Mouse (Mus musculus): Measurements from ENCODE around the gene Rsu1. TPM values are rescaled to one million over a fixed set of nuclear protein-coding genes. Genes with fewer than 3 reads are reported as not detected.
"Not testable (repeated sequence)": the region's sequence is repeated elsewhere in the genome, so short reads cannot be mapped to it uniquely, and the experiment has no call there.

The Rsu1 gene
- polyA plus RNA-seq, 1 experiment from 2014 or later, result 109 TPM

DNA sequence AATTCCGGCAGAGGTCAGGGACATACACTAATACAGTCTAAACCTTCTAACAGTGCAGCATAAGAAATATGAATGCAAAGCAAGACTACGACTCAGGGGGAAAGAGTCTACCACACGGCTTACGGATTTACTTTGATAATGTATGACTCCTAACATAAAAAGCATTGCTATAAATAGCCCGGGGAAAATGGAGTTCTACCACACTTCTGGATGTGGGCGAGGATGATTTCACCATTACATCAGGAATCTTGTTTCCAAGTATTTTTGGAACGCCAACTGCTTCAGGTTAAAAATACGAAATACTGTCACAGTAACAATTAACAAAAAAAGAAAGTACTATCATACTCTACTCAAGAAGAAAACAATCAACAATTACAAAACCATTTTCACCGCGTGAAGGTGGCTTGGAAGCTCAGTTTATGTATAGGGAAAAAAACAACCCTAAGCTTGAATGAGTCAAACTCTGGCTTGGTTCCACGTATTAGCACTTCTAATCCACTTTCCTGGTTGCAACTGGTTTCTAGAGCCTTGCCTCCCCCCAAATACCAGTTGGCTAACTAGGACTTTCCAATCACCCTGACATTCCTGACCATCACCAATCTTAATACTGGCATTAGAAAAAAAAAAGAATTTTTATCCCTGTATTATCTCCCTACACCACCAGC lies 82.3 kb downstream of the Rsu1 start:
- no peaks in the 10 kb centered on the region for H3K36me3 ChIP-seq
- no peak overlapping the region for H3K4me2 ChIP-seq
- ATAC-seq (ENCODE audit: insufficient number of reproducible peaks, insufficient read depth, low FRiP score, low TSS enrichment, low read depth), result no peak
- H3K4me1 ChIP-seq (replicated peaks), result no peaks in the 10 kb centered on the region
- H3K9ac ChIP-seq (replicated peaks), result no peak overlapping the region
- no peaks in the 10 kb centered on the region for H3K27me3 ChIP-seq
- H3K4me3 ChIP-seq (replicated peaks), result no peak overlapping the region
- WGBS, result 92% methylated on average over 11 of the region's 11 CpGs
- H3K9me3 ChIP-seq, result no peaks in the 10 kb centered on the region
- no peak overlapping the region for H3K27ac ChIP-seq

DNA sequence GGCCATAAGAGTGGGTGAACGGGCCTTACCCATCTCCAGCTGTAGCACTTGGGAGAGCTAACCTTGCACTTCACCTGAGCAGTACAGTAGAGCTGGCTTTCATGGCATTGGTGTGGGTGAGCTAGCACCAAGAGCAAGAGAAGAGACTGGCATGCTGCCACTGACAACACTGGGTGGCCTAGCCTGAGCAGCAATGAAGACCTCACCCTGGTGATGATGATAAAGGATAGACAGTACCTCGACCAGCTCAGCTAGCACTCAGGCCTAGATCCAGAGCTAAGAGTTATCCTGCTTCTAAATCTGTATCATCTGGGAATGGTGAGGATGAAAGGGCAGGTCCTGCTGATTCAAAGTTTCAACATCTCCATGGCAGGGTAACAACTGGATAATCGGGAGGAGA lies 88.1 kb downstream of the Rsu1 start:
- ATAC-seq (ENCODE audit: insufficient number of reproducible peaks, insufficient read depth, low FRiP score, low TSS enrichment, low read depth), result no peak
- no peaks in the 10 kb centered on the region for H3K4me1 ChIP-seq (replicated peaks)

DNA sequence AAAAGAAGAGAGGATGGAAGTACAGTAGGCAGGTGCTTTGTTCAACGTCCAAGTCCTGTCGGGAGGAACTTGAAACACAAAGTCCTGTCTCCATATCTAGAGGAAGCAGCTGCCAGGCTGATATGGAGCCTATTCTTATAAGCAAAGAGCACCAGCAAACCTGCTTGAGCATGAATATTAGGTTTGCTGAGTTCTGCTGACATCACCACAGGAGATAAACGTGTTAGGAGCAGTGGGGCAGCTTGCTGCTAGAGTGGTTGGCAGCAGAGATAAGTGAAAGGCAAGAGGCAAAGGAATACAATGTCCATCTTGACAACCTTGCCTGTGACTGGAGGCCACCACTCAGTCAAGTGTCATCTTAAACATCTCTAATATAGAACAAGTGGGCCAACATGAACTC lies 89.3 kb downstream of the Rsu1 start:
- not testable (repeated sequence) for H3K9me3 ChIP-seq; H3K9ac ChIP-seq (replicated peaks); H3K4me1 ChIP-seq (replicated peaks); ATAC-seq (ENCODE audit: insufficient number of reproducible peaks, insufficient read depth, low FRiP score, low TSS enrichment, low read depth); H3K27me3 ChIP-seq; H3K27ac ChIP-seq; H3K4me3 ChIP-seq (replicated peaks); H3K36me3 ChIP-seq; H3K4me2 ChIP-seq
- WGBS, result no CpG with 5 or more reads among the region's 3 CpGs

More for the DNA sequence above, 88.1 kb downstream of the Rsu1 start:
- no peaks in the 10 kb centered on the region for H3K9me3 ChIP-seq
- H3K27ac ChIP-seq, result no peak overlapping the region
- no peak overlapping the region for H3K9ac ChIP-seq (replicated peaks)
- peaks cover 4% of the 10 kb centered on the region; the same call in 1 of the 2 replicates for H3K36me3 ChIP-seq
- H3K27me3 ChIP-seq, result no peaks in the 10 kb centered on the region
- no peak overlapping the region for H3K4me3 ChIP-seq (replicated peaks)
- H3K4me2 ChIP-seq, result no peak overlapping the region
- WGBS, result 91% methylated on average over 3 of the region's 3 CpGs

DNA sequence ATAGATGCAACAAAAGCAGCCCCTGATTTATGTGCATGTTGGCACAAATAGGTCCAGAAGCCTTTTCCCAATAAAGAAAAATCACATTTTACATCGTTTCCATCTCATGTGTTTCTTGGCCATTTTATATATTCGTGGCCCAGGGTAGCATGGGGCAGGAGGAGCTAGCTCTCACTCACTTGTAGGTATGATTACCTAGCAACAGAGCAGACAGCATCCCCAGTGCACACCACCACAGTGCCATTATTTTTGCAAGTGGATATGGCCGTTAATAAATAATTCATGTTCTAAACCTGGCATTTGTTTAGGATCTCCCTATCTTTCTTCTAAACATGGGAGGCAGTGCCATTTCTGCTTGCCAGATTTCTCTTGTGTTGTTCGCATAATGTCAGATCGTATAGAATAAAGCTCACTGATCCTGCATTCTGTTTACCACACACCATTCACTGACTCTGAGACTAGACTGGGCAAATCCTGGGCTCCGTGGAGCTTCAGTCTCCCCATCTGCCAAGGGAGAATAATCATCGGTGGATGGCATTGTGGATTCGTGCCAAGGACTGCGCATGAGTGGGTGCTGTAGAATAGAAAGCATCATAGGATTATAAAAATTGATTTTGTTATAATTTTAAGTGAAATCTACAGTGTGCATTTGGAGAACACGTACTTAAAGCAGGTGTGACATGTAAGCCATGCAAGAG lies 93.4 kb downstream of the Rsu1 start:
- Histone ChIP-seq H3K36me3 (no peaks in the 10 kb centered on the region), H3K4me1 (replicated peaks) (peaks cover 7% of the 10 kb centered on the region; the same call in 1 of the 2 replicates), H3K27me3 (no peaks in the 10 kb centered on the region), H3K4me2 (no peak overlapping the region), H3K9ac (replicated peaks) (no peak overlapping the region), H3K9me3 (no peaks in the 10 kb centered on the region), H3K4me3 (replicated peaks) (no peak overlapping the region), H3K27ac (no peak overlapping the region)
- ATAC-seq (ENCODE audit: insufficient number of reproducible peaks, insufficient read depth, low FRiP score, low TSS enrichment, low read depth), result no peak
- 91% methylated on average over 10 of the region's 10 CpGs for WGBS

DNA sequence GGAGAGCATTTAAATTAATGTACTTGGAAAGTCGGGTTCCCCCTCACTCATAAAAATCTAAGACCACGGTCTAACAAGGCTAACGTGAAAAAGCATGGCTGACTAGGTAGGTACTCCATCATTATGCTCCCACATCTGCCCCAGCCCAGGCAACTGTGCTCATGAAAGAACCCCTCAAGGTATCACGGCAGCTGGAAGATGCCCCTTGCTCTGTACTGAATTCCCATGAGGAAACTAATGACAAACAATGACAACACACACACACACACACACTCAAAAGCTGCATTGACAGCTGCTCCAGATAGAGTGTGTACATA lies 95.0 kb downstream of the Rsu1 start:
- no peak overlapping the region for H3K4me2 ChIP-seq
- H3K27me3 ChIP-seq, result no peaks in the 10 kb centered on the region
- H3K4me3 ChIP-seq (replicated peaks), result no peak overlapping the region
- H3K9me3 ChIP-seq, result no peaks in the 10 kb centered on the region
- no peak for ATAC-seq (ENCODE audit: insufficient number of reproducible peaks, insufficient read depth, low FRiP score, low TSS enrichment, low read depth)
- WGBS, result 40% methylated on average over 4 of the region's 4 CpGs
- H3K9ac ChIP-seq (replicated peaks), result no peak overlapping the region
- H3K27ac ChIP-seq, result no peak overlapping the region
- no peaks in the 10 kb centered on the region for H3K36me3 ChIP-seq
- H3K4me1 ChIP-seq (replicated peaks), result peaks cover 7% of the 10 kb centered on the region; the same call in 1 of the 2 replicates

DNA sequence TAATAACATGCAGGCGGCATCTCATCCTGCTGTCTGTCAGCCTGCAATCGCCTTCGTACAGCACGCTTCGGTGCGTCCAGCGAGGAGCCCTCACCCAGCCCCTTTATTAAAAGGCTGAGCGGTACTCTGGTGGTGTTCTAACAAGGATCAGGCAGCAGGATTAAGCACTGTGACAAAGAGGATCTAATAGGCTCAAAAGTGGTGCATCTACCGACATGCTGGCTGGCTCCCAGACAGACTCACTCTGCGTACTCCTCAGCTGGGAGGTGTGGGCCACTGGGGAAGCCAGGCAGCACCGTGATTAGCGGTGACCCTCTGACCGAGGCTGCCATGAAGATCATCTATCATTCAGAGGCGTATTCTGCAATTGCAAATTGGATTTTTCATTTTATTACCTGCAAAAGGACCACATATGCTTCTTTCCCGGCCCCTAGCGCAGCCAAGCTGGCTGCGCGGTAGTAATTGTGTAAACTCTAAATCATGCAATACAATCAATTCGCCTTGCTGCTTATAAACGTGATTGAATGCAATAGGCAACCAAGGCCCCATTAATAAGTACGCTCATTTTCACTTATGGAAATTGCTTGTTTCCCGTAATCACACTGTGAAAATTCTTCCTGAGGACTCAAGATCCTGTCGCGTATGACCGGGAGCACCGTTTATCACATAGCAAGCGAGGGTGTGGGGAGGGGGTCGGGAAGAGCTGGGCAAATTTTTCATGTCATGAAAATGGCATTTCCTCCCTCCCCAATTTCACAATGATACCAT lies 95.5 kb downstream of the Rsu1 start:
- Histone ChIP-seq H3K4me2 (no peak overlapping the region), H3K27ac (no peak overlapping the region), H3K9me3 (no peaks in the 10 kb centered on the region), H3K27me3 (no peaks in the 10 kb centered on the region), H3K36me3 (no peaks in the 10 kb centered on the region), H3K4me1 (replicated peaks) (peaks cover 7% of the 10 kb centered on the region; the same call in 1 of the 2 replicates), H3K9ac (replicated peaks) (no peak overlapping the region), H3K4me3 (replicated peaks) (no peak overlapping the region)
- ATAC-seq (ENCODE audit: insufficient number of reproducible peaks, insufficient read depth, low FRiP score, low TSS enrichment, low read depth), result no peak
- 65% methylated on average over 28 of the region's 28 CpGs for WGBS

DNA sequence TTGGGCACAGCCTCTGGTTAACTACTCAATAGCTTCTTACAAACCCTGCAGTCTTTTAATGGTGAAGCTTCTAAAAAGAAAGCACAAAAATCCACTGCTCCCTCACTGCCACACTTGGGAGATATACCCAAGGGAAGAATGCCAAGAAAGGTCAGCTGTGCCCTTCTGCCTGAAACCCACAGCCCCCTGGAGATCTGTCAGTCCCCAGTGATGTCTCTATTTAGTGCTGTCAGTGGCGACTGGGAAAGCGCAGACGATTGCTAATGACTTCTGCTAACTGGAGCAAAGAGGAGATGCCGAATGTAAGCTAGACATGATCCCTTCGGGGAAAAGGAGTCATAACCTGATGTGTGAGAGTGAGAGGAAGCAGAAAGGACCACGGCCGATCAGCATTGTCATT lies 96.8 kb downstream of the Rsu1 start:
- no peak for ATAC-seq (ENCODE audit: insufficient number of reproducible peaks, insufficient read depth, low FRiP score, low TSS enrichment, low read depth)
- peaks cover 7% of the 10 kb centered on the region; the same call in 1 of the 2 replicates for H3K4me1 ChIP-seq (replicated peaks)
- H3K9me3 ChIP-seq, result no peaks in the 10 kb centered on the region
- H3K4me3 ChIP-seq (replicated peaks), result no peak overlapping the region
- no peaks in the 10 kb centered on the region for H3K36me3 ChIP-seq
- no peak overlapping the region for H3K4me2 ChIP-seq
- 85% methylated on average over 7 of the region's 7 CpGs for WGBS
- H3K27ac ChIP-seq, result no peak overlapping the region
- no peaks in the 10 kb centered on the region for H3K27me3 ChIP-seq
- H3K9ac ChIP-seq (replicated peaks), result no peak overlapping the region

DNA sequence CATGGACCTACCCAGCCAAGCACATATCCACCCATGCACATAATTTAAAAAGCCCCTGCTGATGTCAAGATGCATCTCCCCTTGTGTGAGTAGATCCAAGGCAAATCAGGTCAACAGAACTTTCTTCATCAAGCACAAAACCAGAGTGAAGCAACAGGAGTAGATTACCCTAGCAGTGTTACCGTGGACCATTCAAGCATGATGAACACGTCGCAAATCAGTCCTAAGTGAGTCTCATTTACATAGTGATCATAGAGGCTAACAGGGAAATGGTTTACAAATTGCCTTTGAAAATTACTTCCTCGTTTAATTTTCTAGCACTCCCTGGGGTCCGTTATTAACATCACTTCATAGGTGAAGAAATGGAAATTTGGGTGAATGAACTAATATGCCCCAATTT lies 100.6 kb downstream of the Rsu1 start:
- ATAC-seq (ENCODE audit: insufficient number of reproducible peaks, insufficient read depth, low FRiP score, low TSS enrichment, low read depth), result no peak
- peaks cover 4% of the 10 kb centered on the region; the same call in 1 of the 2 replicates for H3K36me3 ChIP-seq
- no peak overlapping the region for H3K27ac ChIP-seq
- no peaks in the 10 kb centered on the region for H3K9me3 ChIP-seq
- no peak overlapping the region for H3K9ac ChIP-seq (replicated peaks)
- H3K27me3 ChIP-seq, result no peaks in the 10 kb centered on the region
- no peak overlapping the region for H3K4me3 ChIP-seq (replicated peaks)
- no peak overlapping the region for H3K4me2 ChIP-seq
- H3K4me1 ChIP-seq (replicated peaks), result peaks cover 4% of the 10 kb centered on the region; the same call in 1 of the 2 replicates
- 88% methylated on average over 5 of the region's 5 CpGs for WGBS

DNA sequence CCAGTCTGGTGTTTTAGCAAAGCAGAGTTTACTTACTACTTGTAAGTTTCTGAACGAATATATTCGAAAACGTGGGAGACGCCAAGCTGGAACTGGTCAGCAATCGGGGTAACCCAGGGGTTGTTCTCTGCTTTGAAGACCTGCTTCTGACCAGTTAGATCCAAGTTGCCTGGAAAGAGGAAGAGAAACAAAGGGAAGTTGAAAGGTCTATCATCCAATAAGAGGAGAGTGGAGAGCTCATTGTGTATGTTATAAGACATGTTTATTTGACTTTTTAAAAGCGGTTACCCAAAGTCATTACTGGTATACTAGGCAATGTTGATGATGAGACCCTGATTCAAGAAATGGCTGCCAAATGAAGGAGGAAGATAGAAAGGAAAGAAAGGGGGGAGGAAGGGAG lies 101.3 kb downstream of the Rsu1 start:
- H3K4me3 ChIP-seq (replicated peaks), result no peak overlapping the region
- no peaks in the 10 kb centered on the region for H3K4me1 ChIP-seq (replicated peaks)
- H3K36me3 ChIP-seq, result peaks cover 4% of the 10 kb centered on the region; the same call in 1 of the 2 replicates
- H3K27me3 ChIP-seq, result no peaks in the 10 kb centered on the region
- no peak overlapping the region for H3K27ac ChIP-seq
- H3K9ac ChIP-seq (replicated peaks), result no peak overlapping the region
- H3K9me3 ChIP-seq, result no peaks in the 10 kb centered on the region
- ATAC-seq (ENCODE audit: insufficient number of reproducible peaks, insufficient read depth, low FRiP score, low TSS enrichment, low read depth), result no peak
- H3K4me2 ChIP-seq, result no peak overlapping the region
- 94% methylated on average over 6 of the region's 6 CpGs for WGBS

DNA sequence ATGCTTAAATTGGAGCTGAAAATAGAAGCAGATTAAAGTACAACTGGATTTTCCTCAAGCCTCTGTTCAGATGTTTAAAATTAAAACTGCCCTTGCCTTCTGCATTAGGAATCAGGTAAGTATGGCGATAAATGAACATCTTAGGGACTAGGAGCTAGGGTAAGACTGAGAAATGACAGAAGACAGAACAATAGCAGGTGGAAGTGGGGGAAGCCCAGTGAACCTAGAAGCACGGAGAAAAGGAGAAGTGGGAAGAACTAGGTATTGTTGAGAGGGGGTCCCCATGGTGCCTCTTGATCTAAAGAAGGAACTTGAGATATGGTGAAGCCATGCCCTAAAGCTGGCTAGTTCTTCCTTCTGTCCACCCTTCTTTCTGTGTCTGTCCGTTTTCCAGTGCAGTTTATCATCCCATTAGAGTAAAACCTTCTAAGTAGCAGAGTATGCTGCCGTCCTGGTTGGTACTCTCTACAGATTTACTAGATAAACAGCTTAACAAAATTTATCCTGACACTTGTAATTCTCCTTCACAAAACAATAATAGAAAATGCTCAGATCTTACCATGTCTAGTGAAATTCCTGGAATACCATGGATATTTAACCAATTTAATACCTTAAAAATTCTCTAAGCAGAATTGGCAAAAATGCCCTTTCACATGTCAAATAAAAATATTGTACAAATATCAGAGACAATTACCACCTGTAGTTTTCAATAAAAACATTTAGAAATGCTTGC lies 101.9 kb downstream of the Rsu1 start:
- H3K4me2 ChIP-seq, result no peak overlapping the region
- H3K4me3 ChIP-seq (replicated peaks), result no peak overlapping the region
- no peaks in the 10 kb centered on the region for H3K9me3 ChIP-seq
- H3K36me3 ChIP-seq, result peaks cover 4% of the 10 kb centered on the region; the same call in 1 of the 2 replicates
- no peak overlapping the region for H3K9ac ChIP-seq (replicated peaks)
- WGBS, result 94% methylated on average over 4 of the region's 4 CpGs
- H3K4me1 ChIP-seq (replicated peaks), result no peaks in the 10 kb centered on the region
- no peak for ATAC-seq (ENCODE audit: insufficient number of reproducible peaks, insufficient read depth, low FRiP score, low TSS enrichment, low read depth)
- no peak overlapping the region for H3K27ac ChIP-seq
- no peaks in the 10 kb centered on the region for H3K27me3 ChIP-seq

DNA sequence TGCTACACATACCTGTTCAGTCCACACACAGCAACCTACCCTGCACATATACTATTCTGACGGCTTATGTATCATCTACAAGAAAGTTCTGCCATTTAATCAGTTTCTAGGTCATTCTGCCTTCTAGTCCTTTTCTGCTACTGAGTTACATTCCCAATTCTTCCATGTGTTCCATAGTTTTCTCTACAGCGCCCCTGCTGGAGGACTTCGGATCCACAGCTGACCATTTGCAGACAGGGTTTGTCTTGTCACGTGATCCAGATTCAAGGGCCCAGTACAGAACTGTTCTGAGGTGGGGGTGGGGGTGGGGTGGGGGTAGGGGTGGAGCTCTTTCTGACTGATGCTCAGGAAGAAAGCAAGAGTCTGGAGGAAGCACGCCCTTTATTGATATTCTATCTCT lies 102.5 kb downstream of the Rsu1 start:
- no peak overlapping the region for H3K27ac ChIP-seq
- ATAC-seq (ENCODE audit: insufficient number of reproducible peaks, insufficient read depth, low FRiP score, low TSS enrichment, low read depth), result no peak
- H3K36me3 ChIP-seq, result peaks cover 4% of the 10 kb centered on the region; the same call in 1 of the 2 replicates
- H3K9ac ChIP-seq (replicated peaks), result no peak overlapping the region
- no peak overlapping the region for H3K4me3 ChIP-seq (replicated peaks)
- H3K4me1 ChIP-seq (replicated peaks), result no peaks in the 10 kb centered on the region
- no peaks in the 10 kb centered on the region for H3K9me3 ChIP-seq
- H3K27me3 ChIP-seq, result no peaks in the 10 kb centered on the region
- WGBS, result 43% methylated on average over 5 of the region's 5 CpGs
- H3K4me2 ChIP-seq, result no peak overlapping the region

Data from limb, embryonic 12.5 days (tissue).